ENCODE assay signal across 28 mouse cellular contexts in genomic region chr13:105132370-105132769, GRCm38 (mm10). TPM values are rescaled to one million over a fixed set of nuclear protein-coding genes. Genes with fewer than 3 reads are reported as not detected.
"Had no signal": no experiment of that assay in that cellular context is flagged by ENCODE, and none has a peak within 500 bp of the region (broad histone marks: within the 10 kb centered on the region; RNA-seq: fewer than 3 reads in every experiment).

No protein-coding gene starts in this region.

- H3K4me3 ChIP-seq: layer of hippocampus, adult 2 months; liver, embryonic 13.5 days; midbrain, embryonic 12.5 days; midbrain, embryonic 15.5 days; neural tube, embryonic 12.5 days; neural tube, embryonic 15.5 days; stomach, embryonic 15.5 days had no signal

- ATAC-seq: lung, postnatal 0 days; midbrain, embryonic 15.5 days had no signal

- H3K9ac ChIP-seq: liver, embryonic 13.5 days; lung, embryonic 14.5 days; midbrain, embryonic 12.5 days; midbrain, embryonic 15.5 days; neural tube, embryonic 12.5 days; neural tube, embryonic 15.5 days; stomach, embryonic 15.5 days had no signal

- DNase-seq: kidney, adult 8-10 months; kidney, postnatal 14 days; layer of hippocampus, adult 9-11 months; liver, embryonic 13.5 days; lung, embryonic 14.5 days; right cerebral cortex, adult 18-20 months; right cerebral cortex, postnatal 14 days; spleen, adult 18-20 months; thymus, postnatal 36 days had no signal

- H3K9me3 ChIP-seq: liver, embryonic 13.5 days; midbrain, embryonic 12.5 days; midbrain, embryonic 15.5 days; neural tube, embryonic 12.5 days; neural tube, embryonic 15.5 days; stomach, embryonic 15.5 days had no signal

- H3K4me1 ChIP-seq: midbrain, embryonic 12.5 days; midbrain, embryonic 15.5 days; neural tube, embryonic 12.5 days; neural tube, embryonic 15.5 days; stomach, embryonic 15.5 days had no signal

- H3K4me2 ChIP-seq: liver, embryonic 13.5 days; lung, embryonic 14.5 days; midbrain, embryonic 12.5 days; midbrain, embryonic 15.5 days; neural tube, embryonic 12.5 days; neural tube, embryonic 15.5 days; stomach, embryonic 15.5 days had no signal

- H3K36me3 ChIP-seq: liver, embryonic 13.5 days; midbrain, embryonic 12.5 days; midbrain, embryonic 15.5 days; neural tube, embryonic 12.5 days; neural tube, embryonic 15.5 days; stomach, embryonic 15.5 days had no signal

- H3K27me3 ChIP-seq: liver, embryonic 13.5 days; midbrain, embryonic 12.5 days; midbrain, embryonic 15.5 days; neural tube, embryonic 12.5 days; neural tube, embryonic 15.5 days; stomach, embryonic 15.5 days had no signal

- H3K27ac ChIP-seq: layer of hippocampus, adult 2 months; liver, embryonic 13.5 days; macrophage; midbrain, embryonic 12.5 days; midbrain, embryonic 15.5 days; neural tube, embryonic 12.5 days; neural tube, embryonic 15.5 days; stomach, embryonic 15.5 days had no signal

RNA-seq across cellular contexts. Expression of gene 4933425L06Rik, which starts 50.4 kb away (rescaled TPM):
- total RNA-seq: layer of hippocampus, adult 2 months; layer of hippocampus, postnatal 25 days; left cerebral cortex, adult 18-20 months; left cerebral cortex, postnatal 25 days; liver, adult 2 months; megakaryocyte, adult 5-6 weeks had no signal
- polyA plus RNA-seq: intestine, embryonic 14.5 days; limb, embryonic 11.5 days; limb, embryonic 14.5 days; liver, adult 2 months; liver, embryonic 13.5 days; liver, embryonic 16.5 days; lung, embryonic 14.5 days; lung, postnatal 0 days; macrophage; midbrain, embryonic 12.5 days; midbrain, embryonic 15.5 days; neural tube, embryonic 12.5 days; neural tube, embryonic 15.5 days; stomach, embryonic 15.5 days; thymus, postnatal 0 days; urinary bladder, adult 2 months had no signal
